Mouse (Mus musculus) heart, adult 8-10 months (tissue): ENCODE data around the gene Il1r1. TPM values are rescaled to one million over a fixed set of nuclear protein-coding genes. Genes with fewer than 3 reads are reported as not detected.

Experiments used
- DNase-seq: peaks from one replicate; pipeline ENCODE4 v3.0.0; 2022; ENCODE audit warnings: low spot score
- total RNA-seq, 4 experiments: library from RNA; stranded (reverse); gene quantifications; 2 replicates each; pipeline ENCODE4 v1.2.4; 2022

The Il1r1 gene
- total RNA-seq, 4 experiments from 2014 or later = 4.2 to 5.4 (median 5.1) TPM

- DNase-seq = no peak
Measured at GRCm38 (mm10) chr1:40231116-40231515, 6.2 kb downstream of the Il1r1 start.

DNA sequence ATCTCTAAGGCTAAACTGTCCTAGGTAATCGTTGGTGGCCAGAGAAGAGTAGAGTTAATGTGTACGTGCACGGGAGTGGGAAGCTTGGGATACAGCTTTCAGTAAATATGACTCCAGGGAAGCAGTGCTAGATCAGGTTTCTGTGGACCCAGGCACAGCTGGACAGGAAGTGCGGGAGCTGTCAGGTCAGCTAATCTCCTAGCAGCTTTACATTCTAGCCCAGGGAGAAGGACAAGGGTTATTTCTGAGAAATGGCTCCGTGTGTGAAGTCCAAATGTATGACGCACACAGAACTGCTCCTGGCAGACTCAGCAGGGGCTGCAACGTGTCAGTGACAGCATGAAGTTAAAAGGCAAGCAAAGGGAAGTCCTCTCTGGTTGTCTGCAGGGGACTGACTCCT is 8.3 kb downstream of the Il1r1 start:
- no peak for DNase-seq

DNA sequence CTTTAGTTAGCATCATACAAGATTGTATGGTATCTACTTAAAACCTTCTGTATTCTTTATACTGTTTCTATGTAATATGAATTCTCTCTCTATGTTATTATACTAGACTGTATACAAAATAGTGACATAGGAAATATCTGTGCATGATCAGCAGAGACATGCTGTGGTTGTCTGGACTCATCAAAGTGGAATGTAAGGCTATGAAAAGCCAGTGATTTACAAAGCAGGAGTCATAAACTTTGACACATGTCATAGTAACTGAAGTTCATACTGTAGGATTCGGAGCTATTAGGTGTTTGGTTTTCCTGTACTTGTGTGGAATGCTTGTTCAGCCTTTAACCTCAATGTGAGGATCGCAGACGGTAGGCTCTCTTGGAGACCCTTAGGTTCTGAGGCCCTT is 8.7 kb downstream of the Il1r1 start:
- no peak for DNase-seq

GRCm38 (mm10) chr1:40235597-40236249 is 10.8 kb downstream of the Il1r1 start:
- no peak for DNase-seq

- DNase-seq = no peak
Measured at GRCm38 (mm10) chr1:40236694-40237093, 11.8 kb downstream of the Il1r1 start.

GRCm38 (mm10) chr1:40237094-40237493 is 12.2 kb downstream of the Il1r1 start:
- no peak for DNase-seq

GRCm38 (mm10) chr1:40240353-40241092 is 15.6 kb downstream of the Il1r1 start:
- DNase-seq = no peak

- DNase-seq = no peak
Measured at GRCm38 (mm10) chr1:40242717-40243116, 17.8 kb downstream of the Il1r1 start.

DNA sequence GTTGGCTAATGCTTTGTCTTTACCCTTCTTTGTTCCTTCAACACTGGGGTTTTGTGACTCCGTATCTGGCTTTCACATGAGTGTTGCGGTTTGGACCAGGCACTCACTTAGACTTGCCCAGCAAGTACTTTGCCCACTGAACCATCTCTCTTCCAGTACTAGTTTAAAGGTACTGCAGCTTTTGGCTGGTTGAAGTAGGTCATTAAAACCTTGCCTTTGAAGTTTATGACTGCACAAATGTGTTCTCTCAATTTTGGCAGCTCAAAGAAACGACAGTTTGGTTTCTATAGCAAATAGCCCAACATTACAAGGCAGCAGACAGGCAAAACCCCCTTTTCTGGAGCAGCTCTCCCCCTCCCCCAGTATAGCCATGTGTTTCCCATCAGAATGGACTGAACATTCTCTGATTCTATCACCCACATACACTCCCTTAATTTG is 18.7 kb downstream of the Il1r1 start:
- no peak for DNase-seq

GRCm38 (mm10) chr1:40250425-40250824 is 25.5 kb downstream of the Il1r1 start:
- DNase-seq = no peak

DNA sequence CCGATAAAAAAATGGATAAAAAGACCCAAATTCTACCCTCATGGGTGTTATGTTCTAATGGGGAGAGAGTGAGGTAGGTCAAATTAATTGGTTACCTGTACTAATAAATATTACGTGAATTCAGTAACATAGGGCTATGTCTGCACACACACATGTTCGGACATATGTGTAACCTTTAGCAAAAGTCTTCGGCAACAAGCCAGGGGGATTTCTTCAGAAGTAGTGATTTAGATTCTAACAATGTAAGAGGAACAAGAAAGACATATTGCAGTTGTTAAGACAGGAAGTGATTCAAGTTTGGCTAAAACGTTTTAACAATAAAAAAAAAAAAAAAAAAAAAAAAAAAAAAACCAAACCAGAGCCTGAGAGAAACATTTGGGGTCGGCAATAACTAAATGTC is 27.6 kb downstream of the Il1r1 start:
- no peak for DNase-seq

DNA sequence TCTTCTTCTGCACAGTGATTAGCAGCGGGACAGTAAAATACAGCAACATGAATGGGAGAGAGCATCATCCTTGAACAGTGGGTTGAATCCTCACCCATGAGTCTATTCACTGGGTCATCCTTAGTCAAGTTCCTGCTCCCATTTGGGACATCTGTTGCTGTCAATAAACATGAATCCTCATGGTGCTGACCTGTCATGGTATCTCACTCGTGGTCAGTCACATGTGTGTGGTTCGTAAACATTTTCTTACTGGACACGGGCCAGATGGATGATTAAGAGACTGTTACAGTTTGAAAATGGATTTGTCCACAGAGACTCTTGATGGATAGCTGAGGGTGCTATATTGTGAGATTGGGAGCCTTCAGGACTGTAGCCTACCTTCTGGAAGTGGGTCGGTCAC is 29.1 kb downstream of the Il1r1 start:
- no peak for DNase-seq

GRCm38 (mm10) chr1:40254347-40255057 is 29.6 kb downstream of the Il1r1 start:
- DNase-seq = no peak

- DNase-seq = no peak
Measured at GRCm38 (mm10) chr1:40262441-40263121, 37.7 kb downstream of the Il1r1 start.

DNA sequence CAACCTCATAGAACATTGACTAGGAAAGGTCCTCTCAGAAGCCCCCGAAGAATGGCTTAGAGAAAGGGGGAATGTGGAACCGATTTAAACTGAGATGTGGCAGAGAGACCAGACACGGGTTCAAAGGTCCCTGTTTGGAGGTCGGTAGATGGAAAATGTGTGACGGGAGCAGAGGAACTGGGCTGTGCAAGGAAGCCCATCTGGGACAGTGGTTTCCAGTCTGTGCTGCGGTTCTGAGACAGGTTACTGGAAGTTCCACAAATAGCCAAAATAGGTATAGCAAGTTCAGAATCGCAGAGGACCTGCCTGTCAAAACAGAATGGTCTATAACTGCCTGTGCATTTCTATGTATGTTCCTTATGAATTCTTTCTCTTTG is 38.2 kb downstream of the Il1r1 start:
- DNase-seq = no peak

GRCm38 (mm10) chr1:40263679-40264078 is 38.8 kb downstream of the Il1r1 start:
- peak; percentile 73 for DNase-seq

GRCm38 (mm10) chr1:40265301-40265835 is 40.5 kb downstream of the Il1r1 start:
- DNase-seq = no peak

DNA sequence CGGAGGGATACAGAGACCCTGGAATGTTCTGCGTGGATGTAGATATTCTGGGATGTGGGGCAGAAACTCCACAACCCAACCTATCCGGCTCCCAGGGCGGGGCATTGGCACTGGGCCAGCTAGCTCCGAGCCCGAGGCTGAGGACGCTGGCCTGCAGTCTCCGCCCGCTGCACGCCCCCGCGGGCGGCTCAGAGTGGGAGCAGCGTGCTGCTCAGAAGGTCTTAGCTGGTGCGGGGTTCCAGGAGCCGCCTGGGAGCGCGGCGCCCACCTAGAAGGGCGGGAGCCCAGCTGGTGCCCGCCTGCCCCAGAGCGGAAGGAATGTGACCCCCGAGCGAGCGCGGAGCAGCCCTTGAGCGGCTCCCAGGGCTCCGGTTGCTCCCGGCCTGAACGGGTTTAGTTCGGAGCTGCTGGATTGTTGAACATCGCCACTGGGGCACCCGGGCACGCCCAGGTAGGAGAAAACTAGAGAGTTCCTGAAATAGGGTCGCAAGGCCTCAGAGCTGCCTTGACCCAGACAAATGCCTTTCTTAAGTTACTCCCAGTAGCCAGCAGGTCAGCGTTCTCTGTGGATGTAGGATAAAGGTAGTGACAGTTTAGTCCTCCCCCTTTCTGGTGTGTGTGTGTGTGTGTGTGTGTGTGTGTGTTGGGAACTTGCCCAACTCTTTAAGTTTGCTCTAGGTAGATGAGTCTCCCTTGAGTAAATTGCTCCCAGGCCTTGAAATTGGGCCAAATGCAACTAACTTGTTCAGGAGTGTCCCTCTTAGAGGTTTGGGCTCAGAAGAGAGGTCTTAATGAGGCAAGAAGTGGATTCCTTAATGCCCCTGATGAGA is 41.8 kb downstream of the Il1r1 start:
- DNase-seq = peak; percentile 88

- DNase-seq = no peak
Measured at GRCm38 (mm10) chr1:40267846-40268245, 43.0 kb downstream of the Il1r1 start.

DNA sequence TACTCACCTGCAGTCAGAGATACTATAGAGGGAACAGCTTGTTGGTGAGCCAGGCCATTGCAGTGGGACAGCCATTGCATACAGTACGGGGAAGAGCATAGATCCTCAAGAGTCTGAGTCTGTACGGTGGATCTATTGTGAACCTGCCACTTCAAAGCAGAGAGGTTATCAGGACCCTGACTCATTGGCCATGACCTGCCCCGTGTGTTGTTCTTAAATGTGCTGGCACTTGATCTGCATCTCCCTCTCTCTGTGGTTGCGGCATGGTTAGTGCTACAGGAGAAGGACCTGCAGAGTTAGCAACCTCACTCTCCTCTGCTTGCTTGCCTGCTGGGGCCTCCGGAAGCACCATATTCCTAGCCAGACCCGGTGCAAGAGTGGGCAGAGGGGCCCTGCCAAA is 43.7 kb downstream of the Il1r1 start:
- DNase-seq = no peak

GRCm38 (mm10) chr1:40270415-40270814 is 45.5 kb downstream of the Il1r1 start:
- DNase-seq = no peak
